Mouse (Mus musculus): Measurements from ENCODE around the gene Chka.

DNA sequence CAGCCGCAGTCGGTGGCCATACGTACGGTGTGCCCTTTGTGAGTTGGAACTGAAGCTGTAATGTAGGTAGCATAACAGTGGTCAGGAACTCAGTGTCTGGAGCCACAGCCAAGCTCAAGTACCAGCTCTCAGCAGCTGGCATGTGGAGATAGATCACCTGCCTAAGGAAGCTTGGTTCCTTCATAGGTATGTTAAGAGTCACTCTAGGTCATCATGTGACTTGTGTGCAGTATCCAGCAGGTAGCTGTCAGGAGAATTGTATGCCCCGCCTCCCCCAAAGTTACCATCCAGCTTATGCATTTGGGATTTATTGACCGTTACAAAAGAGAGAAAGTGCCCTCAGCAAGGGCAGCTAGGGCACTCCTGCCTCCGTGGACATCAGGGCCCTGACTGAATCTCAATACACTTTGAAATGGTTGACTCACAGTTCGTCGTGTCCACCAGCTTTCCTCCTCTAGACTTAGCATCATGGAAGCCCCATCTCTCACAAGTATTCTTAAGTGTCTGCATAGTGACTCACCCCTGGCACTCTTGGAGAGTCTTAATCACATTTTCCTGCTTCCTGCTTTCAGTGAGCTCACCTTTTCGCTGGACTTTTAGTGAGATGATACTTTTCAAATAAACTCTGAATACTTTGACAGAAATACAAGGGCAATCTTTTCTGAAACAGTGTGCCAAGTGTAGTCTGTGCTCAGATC lies 40.9 kb upstream of the Chka start:
- no peak for TF ChIP-seq CTCF (conservative IDR thresholded peaks at IDR 0.05; ENCODE audit: low read length)
- TF ChIP-seq NANOG (IDR thresholded peaks at IDR 0.05; ENCODE audit: borderline replicate concordance, low read length): no peak
- no peak for TF ChIP-seq POU5F1 (IDR thresholded peaks at IDR 0.05; ENCODE audit: borderline replicate concordance, low read length)

Data from E14TG2a.4 (cell line).